Mouse (Mus musculus): ENCODE measurements around the gene Gm21985.
"Not testable (repeated sequence)": the region's sequence is repeated elsewhere in the genome, so short reads cannot be mapped to it uniquely, and the experiment has no call there.

Gm21985 gene

DNA sequence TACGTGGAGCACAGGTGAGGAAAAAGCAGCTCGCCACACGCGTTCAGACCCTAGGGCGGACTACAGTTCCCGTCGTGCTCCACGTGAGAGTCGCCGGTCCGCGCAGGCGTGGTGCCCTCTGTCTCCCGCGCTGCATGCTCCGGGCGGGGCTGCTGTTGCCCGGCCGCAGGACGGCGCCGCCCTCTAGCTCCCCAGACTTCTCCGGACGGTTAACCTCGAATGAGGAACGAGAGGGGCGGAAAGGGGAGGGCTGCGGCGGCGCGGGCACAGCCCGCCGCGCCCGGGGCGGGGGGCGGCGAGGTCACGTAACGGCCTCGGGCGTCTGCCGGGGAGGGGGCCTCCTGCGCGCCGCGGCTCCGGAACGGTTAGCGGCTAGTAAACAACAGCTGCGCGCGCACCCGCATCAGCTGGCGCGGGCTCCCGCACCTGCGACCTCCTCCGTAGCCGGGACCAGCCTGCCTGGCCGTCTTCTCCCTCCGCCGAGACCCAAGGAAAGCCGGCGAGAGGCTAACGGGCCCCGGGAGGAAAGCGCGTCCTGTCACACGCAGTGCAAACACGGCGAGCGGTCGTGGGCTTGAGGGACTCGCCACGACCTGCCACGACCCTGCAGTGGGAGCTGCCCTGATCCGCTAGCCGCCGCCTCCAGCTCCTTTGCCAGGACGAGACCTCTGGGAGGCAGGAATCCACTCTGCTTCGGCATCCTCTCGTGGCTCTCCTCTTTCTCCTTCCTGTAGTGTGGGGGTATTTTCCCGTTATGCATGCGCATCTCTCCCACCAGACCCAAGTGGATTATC is 469 bp upstream of the Gm21985 start, which contains the start of gene Slc12a6:
TSS of gene Slc12a6 (plus strand) at position 378 of the 794 bp plus-strand sequence.
- DNase-seq (ENCODE audit: low read depth), result peak; percentile 81

GRCm38 (mm10) chr2:112266780-112267179 is 666 bp downstream of the Gm21985 start:
- no peak for DNase-seq (ENCODE audit: low read depth)

GRCm38 (mm10) chr2:112267547-112268269 is 1.6 kb downstream of the Gm21985 start:
- DNase-seq (ENCODE audit: low read depth), result no peak

- DNase-seq (ENCODE audit: low read depth), result no peak
Measured at GRCm38 (mm10) chr2:112270011-112270410, 3.9 kb downstream of the Gm21985 start.

DNA sequence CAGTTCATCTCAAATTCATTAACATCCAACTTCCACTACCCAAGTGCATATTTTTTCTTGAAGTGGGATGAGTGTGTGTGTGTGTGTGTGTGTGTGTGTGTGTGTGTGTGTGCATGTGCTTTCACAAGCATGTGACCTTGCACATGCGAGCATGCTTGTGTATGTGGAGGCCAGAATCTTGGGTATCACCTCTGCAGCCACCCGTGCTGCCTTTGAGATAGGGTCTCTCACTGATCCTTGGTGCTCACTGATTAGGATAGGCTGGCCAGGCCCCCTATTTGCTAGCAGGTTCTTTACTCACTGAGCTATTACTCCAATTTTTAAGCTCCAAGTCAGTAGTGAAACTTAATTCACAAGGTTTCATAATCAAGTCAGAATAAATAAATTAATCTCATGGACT is 6.8 kb downstream of the Gm21985 start:
- no peak for DNase-seq (ENCODE audit: low read depth)

GRCm38 (mm10) chr2:112273474-112273873 is 7.4 kb downstream of the Gm21985 start:
- DNase-seq (ENCODE audit: low read depth), result no peak

GRCm38 (mm10) chr2:112276870-112277269 is 10.8 kb downstream of the Gm21985 start:
- no peak for DNase-seq (ENCODE audit: low read depth)

DNA sequence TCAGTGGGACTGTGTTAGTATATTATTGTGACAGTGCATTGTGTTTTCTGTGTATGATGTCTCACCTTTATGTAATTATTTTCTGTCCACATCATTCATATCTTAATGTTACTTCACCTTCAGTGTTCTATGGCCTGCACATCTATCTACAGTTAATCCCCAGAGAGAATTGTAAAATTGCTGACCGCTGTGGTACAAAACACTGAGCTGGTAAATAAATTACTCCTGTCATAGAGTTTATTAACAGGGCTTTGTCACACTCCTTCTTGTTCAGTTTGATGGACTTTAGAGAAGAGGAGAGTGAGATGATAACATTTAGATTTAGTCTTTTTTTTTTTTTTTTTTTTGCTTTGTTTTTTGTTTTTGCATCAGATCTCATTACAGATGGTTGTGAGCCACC is 16.7 kb downstream of the Gm21985 start:
- no peak for DNase-seq (ENCODE audit: low read depth)

GRCm38 (mm10) chr2:112284363-112285030 is 18.4 kb downstream of the Gm21985 start:
- DNase-seq (ENCODE audit: low read depth), result peak; percentile 62

GRCm38 (mm10) chr2:112285031-112285390 is 18.9 kb downstream of the Gm21985 start:
- no peak for DNase-seq (ENCODE audit: low read depth)

DNA sequence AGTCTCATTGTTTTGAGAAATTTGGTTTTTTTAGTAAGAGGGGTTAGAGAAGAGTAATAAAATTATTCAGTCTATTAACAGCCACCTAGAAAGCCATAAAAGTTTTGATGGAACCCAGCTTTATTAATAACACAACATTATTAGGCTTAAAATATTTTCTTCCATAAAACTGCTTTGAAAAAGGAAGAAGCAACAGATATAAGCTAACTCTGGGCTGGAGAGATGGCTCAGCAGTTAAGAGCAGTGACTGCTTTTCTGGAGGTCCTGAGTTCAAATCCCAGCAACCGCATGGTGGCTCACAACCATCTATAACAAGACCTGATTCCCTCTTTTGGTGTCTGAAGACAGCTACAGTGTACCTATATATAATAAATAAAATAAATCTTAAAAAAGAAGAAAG is 19.9 kb downstream of the Gm21985 start:
- DNase-seq (ENCODE audit: low read depth), result not testable (repeated sequence)

DNA sequence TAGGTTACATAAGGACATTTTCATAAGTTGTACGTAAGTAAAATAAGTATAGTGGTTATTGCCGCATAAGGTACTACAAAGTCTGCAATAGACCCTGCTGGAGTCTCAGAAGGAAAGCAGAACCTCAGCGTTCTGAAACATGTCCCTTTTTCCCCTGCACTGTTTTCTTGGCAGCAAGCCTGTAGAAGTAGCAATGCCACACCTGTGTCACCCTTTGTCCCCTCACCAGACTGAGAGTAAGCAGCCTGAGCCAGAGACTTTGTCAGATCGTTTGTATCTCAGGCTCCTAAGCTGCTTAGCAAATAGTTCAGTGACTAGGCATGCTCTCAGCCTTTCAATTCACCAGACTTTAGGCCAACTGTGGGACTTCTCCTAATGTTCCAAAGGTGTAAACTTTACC is 20.9 kb downstream of the Gm21985 start:
- no peak for DNase-seq (ENCODE audit: low read depth)

DNA sequence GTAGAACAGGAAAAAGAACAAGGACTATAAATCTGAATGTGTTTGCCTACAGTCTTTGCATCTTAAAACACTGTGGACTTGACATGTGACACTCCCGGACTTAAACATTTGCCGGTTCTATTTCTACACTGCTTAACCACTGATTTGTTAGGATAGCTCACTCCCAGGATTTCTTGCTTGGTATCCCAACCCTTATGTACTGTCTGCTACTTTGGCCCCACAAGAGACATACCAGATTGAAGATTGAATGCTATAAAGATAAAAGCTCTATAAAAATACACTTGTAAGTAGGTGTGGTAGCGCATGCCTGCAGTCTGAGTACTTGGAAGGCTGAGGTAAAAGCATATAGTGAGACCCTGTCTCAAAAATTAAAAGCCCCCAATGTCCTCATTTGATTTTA is 23.4 kb downstream of the Gm21985 start:
- no peak for DNase-seq (ENCODE audit: low read depth)

DNA sequence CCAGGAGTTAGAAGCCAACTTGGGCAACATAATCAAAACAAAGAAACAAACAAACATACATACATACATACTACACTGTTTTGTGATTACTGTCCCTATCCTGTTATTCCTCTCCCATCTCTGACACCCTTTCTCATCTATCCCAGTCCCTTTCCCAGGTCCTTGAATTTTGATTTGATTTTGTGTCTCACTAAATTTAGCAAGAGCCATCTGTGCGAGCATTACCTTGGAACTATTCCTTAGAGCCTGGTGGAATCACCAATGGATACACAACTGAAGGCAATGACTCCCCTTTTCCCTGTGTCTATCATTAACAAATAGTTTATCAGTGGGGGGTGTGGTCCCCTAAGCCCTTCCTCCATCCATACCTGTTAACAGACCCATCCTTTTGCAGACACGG is 26.7 kb downstream of the Gm21985 start:
- DNase-seq (ENCODE audit: low read depth), result no peak

DNA sequence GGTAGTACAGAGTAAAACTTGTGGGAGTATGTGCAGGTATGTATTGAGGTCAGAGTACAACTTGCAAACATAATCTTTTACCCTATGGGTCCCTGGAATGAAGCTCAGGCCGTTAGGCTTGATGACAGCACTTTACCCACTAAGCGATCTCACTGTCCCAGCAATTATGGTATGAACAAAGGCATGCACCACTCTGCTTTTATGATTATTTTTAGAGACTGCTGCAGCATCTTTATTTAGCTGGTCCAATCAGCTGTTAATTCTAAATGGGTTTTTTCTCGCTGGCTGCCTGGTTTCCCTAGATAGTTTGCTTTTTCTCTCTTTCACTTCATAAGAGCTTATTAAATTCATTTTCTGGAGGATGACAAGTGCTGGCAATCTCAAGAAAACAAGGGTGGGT is 30.1 kb downstream of the Gm21985 start:
- no peak for DNase-seq (ENCODE audit: low read depth)

DNA sequence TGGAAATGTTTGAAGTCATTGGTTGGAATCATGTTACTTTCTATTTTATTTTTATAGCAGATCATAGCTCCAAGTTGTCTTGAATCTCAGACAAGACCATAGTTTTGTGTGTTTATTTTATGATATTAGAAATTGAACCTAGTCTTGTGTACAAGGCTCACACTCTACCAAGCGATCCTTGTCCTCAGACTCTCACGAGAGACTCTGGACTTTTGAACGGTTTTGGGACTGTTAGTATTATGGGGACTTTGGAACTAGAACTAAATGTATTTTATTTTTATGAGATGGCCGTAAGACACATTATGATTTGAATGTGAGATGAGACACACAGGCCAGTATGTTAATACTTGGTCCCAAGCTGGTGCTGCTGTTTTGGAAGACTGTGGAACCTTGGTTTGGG is 32.1 kb downstream of the Gm21985 start:
- DNase-seq (ENCODE audit: low read depth), result no peak

DNA sequence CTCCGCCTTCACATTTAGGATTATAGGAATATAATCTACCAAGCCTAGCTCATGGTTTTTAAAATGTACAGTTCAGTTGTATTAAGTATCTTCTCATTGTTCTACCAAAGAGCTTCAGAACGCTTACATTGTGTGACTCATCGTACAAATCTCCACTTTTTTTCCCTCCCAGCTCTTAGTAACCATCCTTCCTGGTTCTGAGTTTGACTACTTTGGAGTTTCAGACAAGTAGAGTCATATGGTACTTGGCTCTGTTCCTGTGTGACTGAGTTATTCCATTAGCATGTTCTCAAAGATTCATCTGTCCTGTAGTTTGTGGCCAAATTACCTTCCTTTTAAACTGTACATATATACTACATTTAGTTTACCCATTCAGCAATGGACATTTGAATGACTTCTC is 42.6 kb downstream of the Gm21985 start:
- DNase-seq (ENCODE audit: low read depth), result no peak

DNA sequence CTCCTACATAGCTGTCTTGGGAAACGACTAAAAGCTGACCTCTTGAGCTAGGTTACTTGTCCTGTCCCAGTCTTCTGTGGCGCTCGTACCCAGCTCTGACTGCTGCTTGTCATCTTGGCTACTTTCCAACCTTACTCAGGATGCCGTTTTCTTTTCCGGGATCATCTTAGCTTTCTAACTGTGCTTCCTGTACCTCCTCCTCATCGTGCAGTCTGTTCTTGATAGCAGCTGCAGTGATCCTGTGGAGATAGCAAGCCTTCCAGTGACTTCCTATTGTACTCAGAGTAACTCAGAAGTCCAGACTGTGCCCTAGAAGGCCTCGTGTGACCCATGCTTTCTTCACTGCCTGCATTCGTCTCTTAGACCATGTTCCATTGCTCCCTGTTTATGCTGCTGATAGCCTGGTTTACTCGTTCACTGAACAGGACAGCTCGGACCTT is 43.1 kb downstream of the Gm21985 start:
- no peak for DNase-seq (ENCODE audit: low read depth)

GRCm38 (mm10) chr2:112315638-112316037 is 49.5 kb downstream of the Gm21985 start:
- no peak for DNase-seq (ENCODE audit: low read depth)

DNA sequence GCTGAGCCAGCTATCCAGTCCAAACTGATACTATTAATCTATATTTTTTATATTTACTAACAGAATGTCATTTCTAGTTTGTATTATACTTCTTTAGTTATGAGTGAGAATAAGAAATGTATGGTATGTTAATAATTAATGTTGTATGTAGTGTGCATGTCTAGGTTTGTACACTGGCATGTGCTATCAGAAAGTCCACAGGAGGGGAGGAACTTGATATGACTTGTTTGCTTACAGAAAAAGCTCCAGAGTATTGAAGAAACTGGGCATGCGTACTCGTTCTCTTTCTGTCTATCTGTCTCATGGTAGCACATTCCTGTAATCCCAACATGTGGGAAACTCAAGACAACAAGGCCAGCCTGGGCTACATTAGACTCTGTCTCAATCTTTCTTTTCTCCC is 52.1 kb downstream of the Gm21985 start:
- DNase-seq (ENCODE audit: low read depth), result no peak

- DNase-seq (ENCODE audit: low read depth), result no peak
Measured at GRCm38 (mm10) chr2:112318905-112319304, 52.8 kb downstream of the Gm21985 start.

DNA sequence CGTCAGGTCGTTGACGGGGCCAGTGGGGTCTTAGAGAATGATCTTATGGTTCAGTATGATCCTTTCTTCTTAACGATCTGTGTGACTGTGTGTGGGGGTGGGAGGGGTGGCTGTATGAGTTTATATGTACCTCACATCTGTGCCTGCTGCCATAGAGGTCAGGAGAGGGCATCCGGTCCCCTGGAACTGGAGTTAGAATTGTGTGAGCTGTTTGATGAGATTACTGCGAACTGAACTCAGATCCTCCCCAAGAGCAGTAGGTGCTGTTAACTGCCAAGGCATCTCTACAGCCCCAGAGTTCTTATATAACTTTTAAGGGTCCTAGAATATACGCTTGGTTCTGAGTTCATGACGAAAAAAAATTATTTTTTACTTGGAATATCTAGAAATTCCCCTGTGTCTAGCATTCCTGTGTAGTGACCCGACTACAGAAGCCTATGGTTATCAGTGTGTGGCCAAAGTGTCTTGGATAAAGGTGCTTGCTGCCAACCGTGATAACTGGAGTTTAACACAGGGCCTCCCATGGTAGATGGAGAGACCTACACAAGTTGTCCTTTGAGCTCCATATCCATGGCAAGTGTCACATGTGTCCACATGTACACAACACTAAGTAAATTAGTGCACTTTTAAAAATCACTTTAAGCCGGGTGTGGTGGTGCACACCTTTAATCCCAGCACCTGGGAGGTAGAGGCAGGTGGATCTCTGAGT is 62.1 kb downstream of the Gm21985 start:
- peak; percentile 68 for DNase-seq (ENCODE audit: low read depth)
